Mouse (Mus musculus) bone marrow macrophage, adult 2 months (primary cell): ENCODE results near the gene Hoxa13. TPM values are rescaled to one million over a fixed set of nuclear protein-coding genes. Genes with fewer than 3 reads are reported as not detected.

Experiments
- H3K27ac ChIP-seq: 2 replicates; pipeline ENCODE4 v1.5.1; 2012; ENCODE audit warnings: low read depth, low read length; ENCODE audit not compliant: insufficient read depth
- H3K4me1 ChIP-seq: 2 replicates; pipeline ENCODE4 v1.6.1; 2012; ENCODE audit warnings: low read length; ENCODE audit not compliant: control insufficient read depth, insufficient read depth
- H3K4me3 ChIP-seq: 2 replicates; pipeline ENCODE4 v1.5.1; 2012; ENCODE audit warnings: mild to moderate bottlenecking, low read length, moderate library complexity; ENCODE audit not compliant: insufficient read depth
- CTCF ChIP-seq: IDR thresholded peaks from 2 replicates; pipeline ENCODE4 v1.5.1; 2012; ENCODE audit warnings: low read depth, mild to moderate bottlenecking, low read length, moderate library complexity
- POLR2A ChIP-seq: IDR thresholded peaks from 2 replicates; pipeline ENCODE4 v1.6.1; 2012; ENCODE audit warnings: mild to moderate bottlenecking, low read depth, low read length, borderline replicate concordance
- polyA plus RNA-seq: library from polyadenylated mRNA; stranded (reverse); fragments of >200 nt; gene quantifications from 2 replicates; pipeline ENCODE4 v1.2.4, GENCODE M21; 2012; ENCODE audit not compliant: missing spikeins, insufficient read depth, insufficient read length

Hoxa13 gene
- polyA plus RNA-seq, 1 experiment, result not detected

DNA sequence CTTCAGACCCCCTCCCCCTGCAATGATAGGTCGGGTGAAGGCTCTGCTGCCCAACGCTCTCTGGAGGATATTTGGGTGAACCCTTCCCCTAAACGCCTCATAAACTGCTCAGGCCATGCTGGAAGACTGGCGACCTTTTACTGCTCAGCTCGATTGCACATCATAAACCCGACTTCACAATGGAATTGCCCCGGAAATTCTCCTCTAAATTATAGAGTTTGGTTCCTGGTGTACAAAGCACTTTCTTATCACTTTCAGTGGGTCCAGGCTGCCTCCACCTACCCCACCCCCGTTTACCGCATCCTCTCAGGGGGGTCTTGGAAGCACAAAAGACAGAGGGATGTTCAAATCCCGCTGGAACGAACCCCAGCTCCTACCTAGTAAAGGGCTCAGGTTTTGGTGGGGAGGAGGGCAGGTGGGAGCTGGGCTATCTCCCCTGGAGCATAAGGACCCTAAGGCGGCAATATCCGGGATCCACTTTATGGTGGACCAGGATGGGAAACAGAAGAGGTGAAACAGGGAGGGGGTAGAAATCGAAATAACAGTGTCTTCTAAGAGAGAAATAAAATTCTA lies 42.0 kb downstream of the Hoxa13 start:
- no peak overlapping the region for H3K4me3 ChIP-seq
- no peaks in the 10 kb centered on the region for H3K4me1 ChIP-seq
- TF ChIP-seq POLR2A (no peak), CTCF (no peak)
- H3K27ac ChIP-seq, result no peak overlapping the region

- Histone ChIP-seq H3K4me3 (peak overlapping the region; percentile 47), H3K4me1 (no peaks in the 10 kb centered on the region), H3K27ac (no peak overlapping the region)
- TF ChIP-seq CTCF (no peak), POLR2A (no peak)
Observed at GRCm38 (mm10) chr6:52217895-52218642, 42.6 kb downstream of the Hoxa13 start.

DNA sequence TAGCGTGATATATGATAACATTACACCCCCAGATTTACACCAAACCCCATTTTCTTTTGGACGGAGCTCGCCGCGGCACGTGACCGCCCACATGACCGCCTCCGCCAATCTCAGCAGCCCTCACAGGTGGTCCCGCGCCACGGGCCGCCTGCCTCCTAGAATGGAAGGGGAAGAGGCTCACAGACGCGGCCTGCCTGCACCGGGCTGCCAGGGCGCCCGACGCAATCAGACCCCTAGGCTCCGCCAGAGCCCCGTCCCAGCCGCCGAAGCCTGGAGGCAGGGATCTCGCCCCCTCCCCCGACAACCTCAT lies 43.3 kb downstream of the Hoxa13 start:
- peaks cover under 1% of the 10 kb centered on the region for H3K4me1 ChIP-seq
- no peak overlapping the region for H3K27ac ChIP-seq
- TF ChIP-seq CTCF (no peak), POLR2A (no peak)
- peak overlapping the region; percentile 47 for H3K4me3 ChIP-seq

DNA sequence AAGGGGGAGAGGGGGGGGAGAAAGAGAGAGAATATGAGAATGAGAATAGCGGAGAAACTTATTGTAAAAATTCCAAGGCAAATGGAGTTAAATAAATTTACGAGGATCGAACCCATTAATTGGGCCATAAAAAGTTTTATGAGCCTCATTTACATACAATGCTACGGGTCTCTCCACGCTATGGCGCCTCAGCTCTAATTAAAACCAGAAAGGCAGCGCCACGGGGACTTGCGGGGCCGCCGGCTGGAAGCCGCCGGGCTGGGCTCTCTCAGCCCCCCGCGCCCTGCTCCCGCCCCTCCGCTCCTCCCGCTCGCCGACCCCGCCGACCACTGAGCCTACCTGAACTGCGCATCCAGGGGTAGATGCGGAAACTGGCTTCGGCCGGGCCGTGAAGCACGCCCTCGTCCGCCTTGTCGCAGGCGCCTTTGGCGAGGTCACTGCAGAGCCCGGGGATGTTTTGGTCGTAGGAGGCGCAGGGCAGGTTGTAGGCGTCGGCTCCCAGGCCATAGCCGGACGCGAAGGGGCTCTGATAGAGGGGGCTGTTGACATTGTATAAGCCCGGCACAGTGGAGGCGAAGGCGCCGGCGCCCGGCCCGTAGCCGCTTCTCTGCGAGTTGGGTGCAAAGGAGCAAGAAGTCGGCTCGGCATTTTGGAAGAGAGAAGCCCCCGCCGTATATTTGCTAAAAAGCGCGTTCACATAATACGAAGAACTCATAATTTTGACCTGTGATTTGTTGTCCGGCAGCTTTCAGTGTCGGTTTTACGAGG lies 43.8 kb downstream of the Hoxa13 start:
- H3K4me1 ChIP-seq, result peaks cover 4% of the 10 kb centered on the region
- TF ChIP-seq POLR2A, result no peak
- TF ChIP-seq CTCF, result no peak
- H3K4me3 ChIP-seq, result peak overlapping the region; percentile 47
- no peak overlapping the region for H3K27ac ChIP-seq

DNA sequence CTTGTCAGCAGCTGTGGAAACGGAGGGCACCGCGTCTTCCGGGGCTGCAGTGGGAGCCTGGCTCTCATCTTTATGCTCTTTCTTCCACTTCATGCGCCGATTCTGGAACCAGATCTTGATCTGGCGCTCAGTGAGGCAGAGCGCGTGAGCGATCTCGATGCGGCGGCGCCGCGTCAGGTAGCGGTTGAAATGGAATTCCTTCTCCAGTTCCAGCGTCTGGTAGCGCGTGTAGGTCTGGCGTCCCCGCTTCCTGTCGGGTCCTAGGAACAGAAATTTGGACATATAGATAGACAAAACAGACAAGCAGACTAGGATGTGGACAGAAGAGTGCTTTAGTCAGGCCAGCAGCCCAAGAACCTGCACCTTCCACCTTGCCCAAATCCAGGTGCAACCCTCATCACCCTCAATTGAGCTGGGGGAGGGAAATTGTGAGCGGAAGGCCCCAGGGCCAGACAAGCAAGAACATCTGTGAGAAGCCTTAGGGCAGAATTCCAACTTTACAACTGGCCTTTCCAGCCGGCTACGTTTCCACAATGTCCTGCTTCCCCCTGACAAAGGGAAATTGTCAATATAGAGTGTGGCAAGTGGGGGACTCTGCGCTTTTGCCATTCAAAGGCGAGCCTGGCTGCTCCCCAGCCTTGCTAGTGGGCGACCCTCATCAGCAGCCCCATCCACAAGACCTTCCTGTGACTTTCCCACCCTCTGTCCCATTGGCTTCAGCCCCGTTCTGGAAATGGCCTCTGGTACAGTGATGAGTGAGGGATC lies 44.7 kb downstream of the Hoxa13 start:
- no peak overlapping the region for H3K27ac ChIP-seq
- H3K4me3 ChIP-seq, result no peak overlapping the region
- H3K4me1 ChIP-seq, result peaks cover 4% of the 10 kb centered on the region
- TF ChIP-seq POLR2A (no peak), CTCF (no peak)

DNA sequence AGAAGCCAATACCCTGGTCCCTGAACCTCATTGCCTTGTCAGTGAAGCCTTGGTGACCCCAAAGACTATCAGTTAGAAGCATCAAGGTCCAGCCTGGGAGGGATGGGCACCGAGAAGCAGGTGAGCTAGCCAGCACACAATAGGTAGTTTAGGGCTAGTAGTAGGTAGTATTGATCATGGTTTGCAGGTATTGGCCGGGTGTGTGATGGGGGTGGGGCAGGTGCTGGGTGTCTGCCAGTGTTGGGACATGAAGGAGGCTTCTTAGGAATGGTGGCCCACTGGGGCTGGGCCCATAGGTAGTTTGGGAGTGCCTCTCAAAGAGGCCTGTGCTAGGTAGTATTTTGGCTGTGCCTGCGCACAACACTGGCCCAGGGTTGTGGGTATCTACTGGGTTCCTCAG lies 45.6 kb downstream of the Hoxa13 start:
- no peak overlapping the region for H3K4me3 ChIP-seq
- peaks cover 4% of the 10 kb centered on the region for H3K4me1 ChIP-seq
- TF ChIP-seq POLR2A, result no peak
- no peak for TF ChIP-seq CTCF
- H3K27ac ChIP-seq, result no peak overlapping the region

DNA sequence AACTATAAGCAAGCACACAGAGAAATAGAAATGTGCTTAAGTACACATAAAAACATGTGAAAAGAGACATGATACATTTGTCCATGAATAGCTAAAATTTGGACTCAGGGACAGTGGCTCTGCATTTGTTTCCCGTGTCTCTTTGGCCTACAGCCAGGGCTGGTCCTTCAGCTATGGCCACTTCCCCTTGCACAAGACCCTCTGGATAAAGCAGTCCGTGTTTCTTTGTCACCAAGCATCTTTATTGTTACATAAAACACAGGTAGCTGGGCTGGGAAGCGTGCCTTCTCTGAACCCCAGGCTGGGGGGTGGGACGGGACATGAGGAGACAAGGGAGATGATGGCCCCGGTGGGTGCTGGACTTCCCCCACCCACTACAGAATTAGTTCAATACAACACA lies 46.4 kb downstream of the Hoxa13 start:
- H3K4me1 ChIP-seq, result peaks cover 4% of the 10 kb centered on the region
- H3K27ac ChIP-seq, result no peak overlapping the region
- TF ChIP-seq CTCF (no peak), POLR2A (no peak)
- H3K4me3 ChIP-seq, result no peak overlapping the region

DNA sequence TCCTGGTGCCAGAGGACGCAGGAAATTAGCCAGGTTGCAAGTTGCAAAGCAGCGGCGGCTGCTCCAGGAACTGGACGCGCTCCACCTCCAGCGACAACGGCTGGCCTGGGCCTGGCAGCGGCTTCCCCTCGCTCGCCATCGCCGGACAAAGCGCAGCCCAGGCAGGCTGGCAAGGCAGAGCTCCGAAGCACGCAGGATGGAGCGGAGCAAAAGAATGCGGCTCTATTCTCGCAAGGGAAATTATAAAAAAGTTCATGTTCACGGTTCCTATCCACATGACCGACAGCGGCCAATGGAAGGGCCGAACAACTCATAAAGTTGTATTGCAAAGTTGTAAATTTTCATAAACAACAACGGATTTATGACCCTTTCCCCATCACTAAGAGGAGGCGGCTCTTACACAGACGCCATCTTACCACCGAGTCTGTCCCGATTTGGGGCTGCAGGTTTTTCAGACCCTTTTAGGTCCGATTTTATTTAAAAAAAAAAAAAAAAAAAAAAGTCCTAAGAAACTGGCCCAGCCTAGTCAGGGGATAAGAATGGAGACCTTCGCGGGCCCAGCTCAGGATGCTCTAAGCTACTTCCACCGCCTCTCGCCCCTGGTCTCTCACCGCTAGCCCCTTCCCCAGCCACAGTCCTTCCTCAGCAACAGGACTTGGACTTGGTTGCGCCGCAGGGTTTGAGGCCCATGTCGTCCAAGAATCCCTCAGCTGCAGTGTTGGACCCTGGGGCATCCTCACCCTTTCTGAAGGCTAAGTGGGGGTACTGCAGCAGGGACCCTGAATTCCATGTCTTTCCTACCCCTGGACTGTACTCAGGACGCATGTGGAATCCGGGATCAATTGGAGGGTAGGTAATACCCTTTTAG lies 47.3 kb downstream of the Hoxa13 start, which contains the start of the genes Hoxa3 and Gm28308:
TSS of gene Hoxa3 (minus strand) at position 218 of the 868 bp plus-strand sequence.
TSS of gene Gm28308 (minus strand) at position 221 of the 868 bp plus-strand sequence.
- peaks cover 4% of the 10 kb centered on the region for H3K4me1 ChIP-seq
- no peak for TF ChIP-seq POLR2A
- no peak for TF ChIP-seq CTCF
- H3K4me3 ChIP-seq, result peak within 1 kb of the TSS; percentile 55
- no peak within 1 kb of the TSS for H3K27ac ChIP-seq

DNA sequence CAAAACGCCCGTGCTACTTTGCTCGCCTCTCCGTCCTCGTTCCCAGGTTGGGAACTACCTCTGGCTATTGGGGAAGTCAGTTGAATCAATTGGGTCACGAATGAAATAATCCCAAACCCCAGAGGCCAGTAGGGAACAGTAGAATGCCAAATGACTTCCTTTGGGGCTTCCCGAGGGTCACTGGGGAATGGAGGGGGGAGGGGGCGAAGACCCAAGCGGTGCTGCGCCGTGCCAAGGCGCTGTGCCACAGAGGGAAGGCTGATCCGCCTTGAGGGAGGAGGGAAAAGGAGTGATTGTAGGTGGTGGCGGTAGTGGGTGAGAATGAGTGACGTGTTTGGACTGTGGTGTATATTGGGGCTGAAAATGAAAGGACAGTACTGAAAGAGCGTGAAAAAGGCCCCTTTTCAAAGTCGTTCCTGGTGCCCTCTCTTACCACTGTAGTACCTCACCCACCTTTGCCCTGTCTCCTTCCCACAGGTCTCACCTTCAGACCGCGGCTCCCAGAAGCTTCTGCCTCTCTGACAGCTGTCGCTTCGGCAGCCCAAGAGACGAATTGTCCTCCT lies 48.0 kb downstream of the Hoxa13 start:
- Histone ChIP-seq H3K27ac (no peak overlapping the region), H3K4me3 (peak overlapping the region; percentile 55), H3K4me1 (peaks cover 4% of the 10 kb centered on the region)
- no peak for TF ChIP-seq POLR2A
- no peak for TF ChIP-seq CTCF
